Mouse (Mus musculus): ENCODE measurements at regions not wholly inside any gene's neighbourhood (a gene's known extent, or its start where the extent isn't known, plus 50 kb on each side); places are given as distances from the start of the nearest gene placed in this dataset.

- no peak for TF ChIP-seq CTCF (IDR thresholded peaks at IDR 0.05; ENCODE audit: low read depth)
- TF ChIP-seq EP300 (IDR thresholded peaks at IDR 0.05; ENCODE audit: low read depth): no peak
Measured at GRCm38 (mm10) chr7:88544976-88545654, 115.0 kb downstream of the Rab38 start.

All from heart, postnatal 0 days (tissue).